Mouse (Mus musculus) bone marrow, adult 2 months (tissue): ENCODE data around the gene Epb41l1.

Experiments
- CTCF ChIP-seq: fragments of 200-500 bp; IDR thresholded peaks from 2 replicates; pipeline ENCODE4 v1.5.1; 2011; ENCODE audit warnings: low read length, control low read depth; ENCODE audit not compliant: control insufficient read depth, insufficient read depth
- POLR2A ChIP-seq: fragments of 200-500 bp; IDR thresholded peaks from 2 replicates; pipeline ENCODE4 v1.6.1; 2011; ENCODE audit warnings: low read depth, mild to moderate bottlenecking, control low read depth, low read length, borderline replicate concordance; ENCODE audit not compliant: control insufficient read depth

GRCm38 (mm10) chr2:156582887-156583286 lies 162.2 kb downstream of the Epb41l1 start:
- no peak for TF ChIP-seq CTCF
- no peak for TF ChIP-seq POLR2A
